Mouse (Mus musculus): ENCODE data around the gene Tom1. TPM values are rescaled to one million over a fixed set of nuclear protein-coding genes. Genes with fewer than 3 reads are reported as not detected.
A peak's percentile ranks its signal among the peaks of the same experiment; 100 is the strongest.

Gene Tom1
- total and polyA plus RNA-seq, 3 experiments, result 18.0 to 32.6 TPM; not detected in 1

DNA sequence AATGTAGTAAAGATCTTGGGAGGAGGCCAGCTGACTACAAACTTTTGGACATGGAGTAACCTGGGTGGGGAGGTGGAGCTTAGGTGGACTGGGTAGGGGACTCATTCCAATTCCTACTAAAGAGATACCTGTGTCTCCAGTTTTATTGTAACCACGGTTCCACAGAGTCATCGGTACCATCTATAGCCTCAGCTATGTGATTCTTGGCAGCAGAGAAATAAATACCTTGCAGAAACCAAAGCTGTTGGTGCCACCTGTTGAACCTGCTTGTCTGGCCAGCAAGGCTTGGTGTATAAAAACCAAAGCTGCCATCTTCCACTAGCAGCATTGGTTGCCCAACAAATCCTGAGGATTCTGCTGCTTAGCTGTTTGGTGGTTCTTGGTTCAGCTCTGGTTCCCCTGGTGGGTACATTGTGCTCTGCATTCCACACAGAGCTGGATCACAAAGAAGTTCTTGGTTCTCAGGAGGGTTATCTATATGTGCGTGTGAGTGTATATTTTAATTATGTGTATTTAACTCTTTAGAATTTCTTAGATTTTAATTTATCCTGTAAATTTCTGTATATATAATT is 3.0 kb upstream of the Tom1 start:
- peaks cover 11 to 19% of the 10 kb centered on the region in 2 experiments for H3K36me3 ChIP-seq (ENCODE audit: control insufficient read depth in 1 of 2, insufficient read depth in 2 of 2, low read length in 2 of 2)

DNA sequence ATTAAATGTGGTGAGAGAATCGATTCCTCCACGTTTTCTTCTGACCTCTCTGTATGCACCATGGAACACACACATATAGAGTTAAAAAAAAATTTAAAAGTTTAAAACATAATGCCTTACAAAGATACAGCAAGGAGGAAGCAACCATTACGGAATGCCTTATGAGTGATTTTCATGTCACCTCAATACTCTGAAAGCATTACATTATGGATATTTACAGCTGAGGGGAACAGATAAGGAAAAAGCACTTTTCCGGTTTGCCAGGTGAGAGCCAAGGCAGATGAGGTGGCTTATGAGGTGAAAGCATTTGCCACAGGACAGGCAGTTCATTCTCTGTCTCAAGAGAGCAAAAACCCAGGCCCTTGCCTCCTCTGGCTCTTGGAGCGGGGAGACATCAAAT is 544 bp upstream of the Tom1 start:
- Histone ChIP-seq H3K4me1 (ENCODE audit: control insufficient read depth in 1 of 2, insufficient read depth in 2 of 2, low read length in 2 of 2) (peaks cover 3 to 14% of the 10 kb centered on the region in 2 experiments; a peak in 3 of 4 replicates), H3K27me3 (ENCODE audit: control insufficient read depth in 1 of 2, insufficient read depth in 2 of 2, low read length in 2 of 2) (no peaks in the 10 kb centered on the region), H3K9me3 (replicated peaks; ENCODE audit: insufficient read depth, low read length) (no peaks in the 10 kb centered on the region), H3K9ac (ENCODE audit: control insufficient read depth, low read depth, low read length, poor library complexity, severe bottlenecking) (peak overlapping the region; percentile 70), H3K27ac (ENCODE audit: control insufficient read depth, low read depth, low read length) (peak overlapping the region; percentile 71), H3K4me3 (ENCODE audit: control insufficient read depth in 1 of 2, insufficient read depth in 1 of 2, low read depth in 2 of 2, low read length in 2 of 2) (peak overlapping the region; percentile 39 to 65), H3K79me2 (ENCODE audit: control insufficient read depth, insufficient read depth, low read length, poor library complexity) (peaks cover 3% of the 10 kb centered on the region; the same call in 1 of the 2 replicates), H3K36me3 (ENCODE audit: control insufficient read depth in 1 of 2, insufficient read depth in 2 of 2, low read length in 2 of 2) (peaks cover 3 to 18% of the 10 kb centered on the region in 2 experiments)
- TF ChIP-seq BHLHE40 (IDR thresholded peaks at IDR 0.05; ENCODE audit: borderline replicate concordance, low read depth, low read length) (peak; percentile 6; the same call in 1 of the 2 replicates), MAFK (IDR thresholded peaks at IDR 0.05; ENCODE audit: borderline replicate concordance, low read depth, low read length) (no peak), GATA1 (IDR thresholded peaks at IDR 0.05; ENCODE audit: low read depth, low read length) (peak; percentile 58), POLR2AphosphoS2 (IDR thresholded peaks at IDR 0.05; ENCODE audit: low read length) (no peak), TCF12 (IDR thresholded peaks at IDR 0.05; ENCODE audit: low read depth, low read length) (peak; percentile 32; the same call in 1 of the 2 replicates), GABPA (IDR thresholded peaks at IDR 0.05; ENCODE audit: low read depth, low read length) (no peak), TAL1 (IDR thresholded peaks at IDR 0.05; ENCODE audit: low read length) (peak; percentile 35), ETS1 (IDR thresholded peaks at IDR 0.05; ENCODE audit: low read depth, low read length) (peak; percentile 86), EP300 (IDR thresholded peaks at IDR 0.05; ENCODE audit: low read depth in 1 of 2, low read length in 2 of 2) (peak in 1 of 2 experiments; percentile 55; a peak in 3 of 4 replicates), MAX (IDR thresholded peaks at IDR 0.05; ENCODE audit: low read length) (no peak)
- DNase-seq (ENCODE audit: low read depth, low spot score), result no peak

More for the DNA sequence above, 3.0 kb upstream of the Tom1 start:
- TF ChIP-seq RCOR1 (IDR thresholded peaks at IDR 0.05; ENCODE audit: low read depth, low read length) (no peak), POLR2AphosphoS2 (IDR thresholded peaks at IDR 0.05; ENCODE audit: low read length) (no peak), USF1 (IDR thresholded peaks at IDR 0.05; ENCODE audit: low read depth, low read length) (no peak), ETS1 (IDR thresholded peaks at IDR 0.05; ENCODE audit: low read depth, low read length) (no peak), MYB (IDR thresholded peaks at IDR 0.05; ENCODE audit: low read depth, low read length) (no peak)
- Histone ChIP-seq H3K9me3 (replicated peaks; ENCODE audit: insufficient read depth, low read length) (no peaks in the 10 kb centered on the region), H3K27me3 (ENCODE audit: control insufficient read depth in 1 of 2, insufficient read depth in 2 of 2, low read length in 2 of 2) (no peaks in the 10 kb centered on the region), H3K4me1 (ENCODE audit: control insufficient read depth in 1 of 2, insufficient read depth in 2 of 2, low read length in 2 of 2) (peaks cover 3 to 14% of the 10 kb centered on the region in 2 experiments; a peak in 3 of 4 replicates), H3K9ac (ENCODE audit: control insufficient read depth, low read depth, low read length, poor library complexity, severe bottlenecking) (no peak overlapping the region), H3K4me3 (ENCODE audit: control insufficient read depth in 1 of 2, insufficient read depth in 1 of 2, low read depth in 2 of 2, low read length in 2 of 2) (no peak overlapping the region), H3K79me2 (ENCODE audit: control insufficient read depth, insufficient read depth, low read length, poor library complexity) (peaks cover 3% of the 10 kb centered on the region; the same call in 1 of the 2 replicates), H3K27ac (ENCODE audit: control insufficient read depth, low read depth, low read length) (no peak overlapping the region)
- DNase-seq (ENCODE audit: low read depth, low spot score), result peak; percentile 21

DNA sequence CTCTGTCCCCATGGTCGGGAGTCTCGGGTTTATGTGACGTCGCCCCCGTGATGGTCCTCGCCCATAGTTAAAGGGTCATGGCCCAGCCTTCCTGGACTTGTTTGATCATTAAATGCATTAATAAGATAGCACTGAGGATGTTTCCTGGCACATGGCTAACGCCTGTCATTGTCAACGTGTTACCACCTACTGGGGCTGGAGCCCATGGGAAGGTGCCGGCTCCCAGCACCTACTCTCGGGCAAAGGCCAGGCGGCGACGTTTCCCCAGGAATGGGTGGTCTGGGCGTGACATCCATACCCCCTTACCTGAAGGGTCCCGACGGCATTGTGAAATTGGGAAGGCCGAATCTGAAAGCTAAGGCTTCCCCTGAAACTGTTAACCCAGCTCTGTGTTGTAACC is 780 bp downstream of the Tom1 start:
- DNase-seq (ENCODE audit: low read depth, low spot score), result no peak
- Histone ChIP-seq H3K9ac (ENCODE audit: control insufficient read depth, low read depth, low read length, poor library complexity, severe bottlenecking) (peak overlapping the region; percentile 63), H3K4me3 (ENCODE audit: control insufficient read depth in 1 of 2, insufficient read depth in 1 of 2, low read depth in 2 of 2, low read length in 2 of 2) (peak overlapping the region; percentile 64 to 74), H3K36me3 (ENCODE audit: control insufficient read depth in 1 of 2, insufficient read depth in 2 of 2, low read length in 2 of 2) (peaks cover 2 to 16% of the 10 kb centered on the region in 2 experiments; a peak in 3 of 4 replicates), H3K27me3 (ENCODE audit: control insufficient read depth in 1 of 2, insufficient read depth in 2 of 2, low read length in 2 of 2) (no peaks in the 10 kb centered on the region), H3K4me1 (ENCODE audit: control insufficient read depth in 1 of 2, insufficient read depth in 2 of 2, low read length in 2 of 2) (peaks cover 3 to 9% of the 10 kb centered on the region in 2 experiments; a peak in 3 of 4 replicates), H3K79me2 (ENCODE audit: control insufficient read depth, insufficient read depth, low read length, poor library complexity) (peaks cover 3% of the 10 kb centered on the region; the same call in 1 of the 2 replicates), H3K9me3 (replicated peaks; ENCODE audit: insufficient read depth, low read length) (no peaks in the 10 kb centered on the region), H3K27ac (ENCODE audit: control insufficient read depth, low read depth, low read length) (peak overlapping the region; percentile 26)
- TF ChIP-seq TAL1 (IDR thresholded peaks at IDR 0.05; ENCODE audit: low read length) (no peak), ZNF384 (IDR thresholded peaks at IDR 0.05; ENCODE audit: low read depth, low read length) (no peak), JUND (IDR thresholded peaks at IDR 0.05; ENCODE audit: low read depth, low read length) (no peak), ZC3H11A (IDR thresholded peaks at IDR 0.05; ENCODE audit: low read depth, low read length) (no peak), RAD21 (IDR thresholded peaks at IDR 0.05; ENCODE audit: low read depth, low read length) (no peak), NRF1 (IDR thresholded peaks at IDR 0.05; ENCODE audit: insufficient read depth, low read depth, low read length, poor library complexity, severe bottlenecking) (no peak), NELFE (IDR thresholded peaks at IDR 0.05; ENCODE audit: low read depth, low read length) (no peak; the same call in 1 of the 2 replicates), POLR2A (IDR thresholded peaks at IDR 0.05; ENCODE audit: control insufficient read depth in 1 of 2, insufficient read depth in 1 of 2, low read depth in 1 of 2, low read length in 2 of 2, poor library complexity in 1 of 2) (no peak), MAX (IDR thresholded peaks at IDR 0.05; ENCODE audit: low read length) (0 out of 2 replicates have a peak, but pooled peaks have one; percentile 30), MXI1 (IDR thresholded peaks at IDR 0.05; ENCODE audit: low read depth, low read length) (peak; percentile 60), GABPA (IDR thresholded peaks at IDR 0.05; ENCODE audit: low read depth, low read length) (no peak), CTCF (IDR thresholded peaks at IDR 0.05 in 2 of 3, conservative IDR thresholded peaks at IDR 0.05 in 1 of 3; ENCODE audit: control insufficient read depth in 1 of 3, insufficient read depth in 1 of 3, low read depth in 2 of 3, low read length in 3 of 3, poor library complexity in 1 of 3, severe bottlenecking in 1 of 3) (no peak), UBTF (IDR thresholded peaks at IDR 0.05; ENCODE audit: borderline replicate concordance, insufficient read depth, low read depth, low read length) (0 out of 2 replicates have a peak, but pooled peaks have one; percentile 52), ELF1 (IDR thresholded peaks at IDR 0.05; ENCODE audit: low read depth, low read length) (no peak), GATA1 (IDR thresholded peaks at IDR 0.05; ENCODE audit: low read depth, low read length) (no peak)

Data from MEL (cell line).